Mouse (Mus musculus) limb, embryonic 14.5 days (tissue): ENCODE results near the gene Rxfp2. TPM values are rescaled to one million over a fixed set of nuclear protein-coding genes. Genes with fewer than 3 reads are reported as not detected.

Experiments
- ATAC-seq: fragments of 200-750 bp; cut with Nextera tagmentation; 2 replicates; pipeline ENCODE4 v1.8.0; 2017; ENCODE audit warnings: low read depth, moderate number of reproducible peaks, moderate TSS enrichment; ENCODE audit not compliant: low FRiP score
- DNase-seq: peaks from one replicate; pipeline ENCODE4 v3.0.0-alpha.2; 2015; ENCODE audit warnings: low spot score
- H3K27ac ChIP-seq: fragments of 300-500 bp; sonication (generic); replicated peaks from 2 replicates; pipeline ENCODE4 v1.5.1; 2014; ENCODE audit warnings: low read depth, mild to moderate bottlenecking, low read length, moderate library complexity, mixed read lengths
- H3K27me3 ChIP-seq: fragments of 300-500 bp; sonication (generic); 2 replicates; pipeline ENCODE4 v1.6.1; 2014; ENCODE audit warnings: low read length, mixed read lengths; ENCODE audit not compliant: control insufficient read depth, insufficient read depth
- H3K36me3 ChIP-seq: fragments of 300-500 bp; sonication (generic); 2 replicates; pipeline ENCODE4 v1.6.1; 2014; ENCODE audit warnings: mild to moderate bottlenecking, low read length, moderate library complexity, mixed read lengths; ENCODE audit not compliant: control insufficient read depth, insufficient read depth
- H3K4me1 ChIP-seq: fragments of 300-500 bp; sonication (generic); 2 replicates; pipeline ENCODE4 v1.6.1; 2014; ENCODE audit warnings: antibody characterized with exemption, low read length, mixed read lengths; ENCODE audit not compliant: control insufficient read depth, insufficient read depth
- H3K4me2 ChIP-seq: fragments of 300-500 bp; sonication (generic); replicated peaks from 2 replicates; pipeline ENCODE4 v1.6.1; 2014; ENCODE audit warnings: low read depth, mild to moderate bottlenecking, low read length, moderate library complexity; ENCODE audit not compliant: severe bottlenecking
- H3K4me3 ChIP-seq: fragments of 300-500 bp; sonication (generic); replicated peaks from 2 replicates; pipeline ENCODE4 v1.5.1; 2014; ENCODE audit warnings: low read length
- H3K9ac ChIP-seq: fragments of 300-500 bp; sonication (generic); 2 replicates; pipeline ENCODE4 v1.6.1; 2014; ENCODE audit warnings: mild to moderate bottlenecking, low read depth, low read length, moderate library complexity; ENCODE audit not compliant: severe bottlenecking
- H3K9me3 ChIP-seq: fragments of 300-500 bp; sonication (generic); 2 replicates; pipeline ENCODE4 v1.6.1; 2016; ENCODE audit warnings: low read length; ENCODE audit not compliant: control insufficient read depth
- POLR2A ChIP-seq: fragments of 200-500 bp; IDR thresholded peaks from 2 replicates; pipeline ENCODE4 v1.8.0; 2012; ENCODE audit warnings: inconsistent platforms, mild to moderate bottlenecking, moderate library complexity, borderline replicate concordance; ENCODE audit not compliant: insufficient read depth, insufficient read length; ENCODE audit errors: extremely low read depth
- WGBS: fragments of 180-500 bp; shearing (Covaris S2); extraction: QIAGEN DNeasy Blood & Tissue Kit; methylation state at CpG from one replicate; pipeline ENCODE4 v1.1.7; 2014; 5-methylcytosine and 5-hydroxymethylcytosine counted together
- polyA plus RNA-seq, 2 experiments: library from polyadenylated mRNA; depleted of rRNA in 1 of 2; stranded (reverse) in 1 of 2; unstranded in 1 of 2; fragments of >200 nt; fragmentation: Nextera tagmentation in 1 of 2; extraction: Ambion mirVana in 1 of 2; gene quantifications; 2 replicates each; pipeline versions ENCODE4 v1.2.1 to v1.2.3; 2012 to 2014

Rxfp2 gene
- polyA plus RNA-seq, 2 experiments: 0.19 to 2.8 TPM

DNA sequence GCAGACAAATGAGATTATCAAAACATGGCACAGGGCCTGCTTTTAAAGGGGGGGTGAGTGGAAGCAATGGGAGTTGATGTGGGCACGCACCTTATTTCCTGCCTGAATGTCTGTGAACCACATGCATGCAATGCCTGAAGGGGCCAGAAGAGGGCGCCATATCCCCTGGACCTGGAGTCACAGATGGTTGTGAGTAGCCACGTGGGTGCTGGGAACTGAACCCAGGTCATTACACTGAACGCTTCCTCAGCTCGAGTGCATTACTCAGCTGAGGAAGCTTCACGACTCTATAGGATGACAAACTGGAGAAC lies 98.4 kb downstream of the Rxfp2 start:
- DNase-seq: no peak

GRCm38 (mm10) chr5:150118124-150118454 lies 99.6 kb downstream of the Rxfp2 start:
- Histone ChIP-seq H3K9ac (no peak overlapping the region), H3K9me3 (no peaks in the 10 kb centered on the region), H3K36me3 (no peaks in the 10 kb centered on the region), H3K4me1 (peaks cover 10% of the 10 kb centered on the region), H3K27me3 (no peaks in the 10 kb centered on the region), H3K4me2 (peak overlapping the region; percentile 86), H3K4me3 (peak overlapping the region; percentile 61), H3K27ac (no peak overlapping the region)
- DNase-seq: no peak
- WGBS: 21% methylated on average over 8 of the region's 8 CpGs
- no peak for ATAC-seq
- no peak for TF ChIP-seq POLR2A

More for the DNA sequence above, 98.4 kb downstream of the Rxfp2 start:
- no peak overlapping the region for H3K9ac ChIP-seq
- peaks cover 10% of the 10 kb centered on the region for H3K4me1 ChIP-seq
- TF ChIP-seq POLR2A: no peak
- WGBS: 86% methylated on average over 6 of the region's 6 CpGs
- no peak for ATAC-seq
- no peak overlapping the region for H3K4me2 ChIP-seq
- no peak overlapping the region for H3K4me3 ChIP-seq
- no peaks in the 10 kb centered on the region for H3K27me3 ChIP-seq
- H3K9me3 ChIP-seq: no peaks in the 10 kb centered on the region
- H3K36me3 ChIP-seq: no peaks in the 10 kb centered on the region
- no peak overlapping the region for H3K27ac ChIP-seq

GRCm38 (mm10) chr5:150118455-150119241 lies 100.2 kb downstream of the Rxfp2 start, which contains the start of gene Fry:
Gene Fry (plus strand): TSS chr5:150118645.
- under 1% methylated on average over 42 of the region's 68 CpGs for WGBS
- no peak within 1 kb of the TSS for H3K27ac ChIP-seq
- H3K36me3 ChIP-seq: no peaks in the 10 kb centered on the region
- H3K9ac ChIP-seq: peak within 1 kb of the TSS; percentile 52
- ATAC-seq (peak; percentile 94), DNase-seq (peak; percentile 90)
- H3K4me2 ChIP-seq: peak within 1 kb of the TSS; percentile 86
- no peak for TF ChIP-seq POLR2A
- no peaks in the 10 kb centered on the region for H3K27me3 ChIP-seq
- peak within 1 kb of the TSS; percentile 61 for H3K4me3 ChIP-seq
- peaks cover 10% of the 10 kb centered on the region for H3K4me1 ChIP-seq
- H3K9me3 ChIP-seq: no peaks in the 10 kb centered on the region

DNA sequence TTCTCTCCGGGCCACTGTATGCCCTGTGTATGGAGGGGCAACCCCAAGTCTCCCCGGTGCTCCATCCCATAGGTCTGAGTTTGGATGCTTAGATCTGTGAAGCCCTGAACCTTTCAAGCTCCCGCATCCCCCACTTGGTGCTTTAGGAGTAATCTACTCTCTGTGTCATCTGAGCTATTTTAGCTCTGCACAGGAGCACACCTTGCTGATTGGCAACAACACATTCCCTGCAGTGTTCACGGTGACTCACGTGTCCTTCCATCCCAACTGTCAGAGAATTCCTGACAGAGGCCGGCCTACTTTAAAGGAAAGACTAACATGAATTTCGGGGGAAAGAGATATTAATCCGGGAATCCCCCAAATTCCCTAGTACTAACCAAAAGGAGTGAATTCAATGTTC lies 102.2 kb downstream of the Rxfp2 start:
- no peak for ATAC-seq
- no peaks in the 10 kb centered on the region for H3K36me3 ChIP-seq
- DNase-seq: no peak
- WGBS: 88% methylated on average over 8 of the region's 8 CpGs
- H3K27ac ChIP-seq: no peak overlapping the region
- no peaks in the 10 kb centered on the region for H3K27me3 ChIP-seq
- H3K9me3 ChIP-seq: no peaks in the 10 kb centered on the region
- H3K4me2 ChIP-seq: no peak overlapping the region
- H3K4me3 ChIP-seq: no peak overlapping the region
- no peak for TF ChIP-seq POLR2A
- H3K9ac ChIP-seq: no peak overlapping the region
- H3K4me1 ChIP-seq: peaks cover 7% of the 10 kb centered on the region

GRCm38 (mm10) chr5:150122095-150122494 lies 103.6 kb downstream of the Rxfp2 start:
- DNase-seq (no peak), ATAC-seq (no peak)
- no peaks in the 10 kb centered on the region for H3K36me3 ChIP-seq
- no peak overlapping the region for H3K27ac ChIP-seq
- H3K4me2 ChIP-seq: no peak overlapping the region
- no peaks in the 10 kb centered on the region for H3K9me3 ChIP-seq
- 85% methylated on average over 4 of the region's 4 CpGs for WGBS
- H3K4me3 ChIP-seq: no peak overlapping the region
- H3K9ac ChIP-seq: no peak overlapping the region
- peaks cover 3% of the 10 kb centered on the region; the same call in 1 of the 2 replicates for H3K4me1 ChIP-seq
- no peaks in the 10 kb centered on the region for H3K27me3 ChIP-seq
- TF ChIP-seq POLR2A: no peak

GRCm38 (mm10) chr5:150122571-150122970 lies 104.1 kb downstream of the Rxfp2 start:
- Histone ChIP-seq H3K9me3 (no peaks in the 10 kb centered on the region), H3K4me2 (no peak overlapping the region), H3K27ac (no peak overlapping the region), H3K4me3 (no peak overlapping the region), H3K36me3 (no peaks in the 10 kb centered on the region), H3K9ac (no peak overlapping the region), H3K4me1 (peaks cover 3% of the 10 kb centered on the region; the same call in 1 of the 2 replicates), H3K27me3 (no peaks in the 10 kb centered on the region)
- ATAC-seq (no peak), DNase-seq (no peak)
- 87% methylated on average over 2 of the region's 2 CpGs for WGBS
- TF ChIP-seq POLR2A: no peak
